Comparison of ENCODE assay signal across 25 mouse cellular contexts in the genomic region with DNA sequence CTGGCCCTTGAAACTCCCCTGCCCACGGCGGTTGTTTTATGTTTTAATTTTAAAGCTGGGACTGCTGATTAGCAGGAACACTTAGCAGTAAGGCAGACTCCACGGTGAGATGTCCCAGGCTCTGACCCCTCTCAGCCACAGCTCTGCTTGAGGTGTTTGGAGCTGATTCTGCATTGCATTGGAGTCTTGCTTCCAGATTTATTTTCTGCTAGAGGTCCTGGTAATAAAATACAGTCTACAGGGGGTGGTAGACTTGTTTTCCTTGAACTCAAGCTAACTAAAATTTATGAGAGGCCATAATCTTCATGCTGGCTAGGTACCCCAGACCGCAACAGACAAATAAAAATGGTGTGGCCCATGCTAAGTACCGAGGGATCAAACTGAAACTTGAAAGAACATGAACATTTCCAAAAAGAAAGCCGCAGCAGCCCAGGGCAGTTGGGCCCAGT.
DNase-seq lines count a peak whose midpoint lies in the region; ATAC-seq and TF ChIP-seq lines count a peak whose summit lies in the region.
"Had no signal": no experiment of that assay in that cellular context is flagged by ENCODE, and none has a peak within 500 bp of the region (broad histone marks: within the 10 kb centered on the region; RNA-seq: fewer than 3 reads in every experiment).

No protein-coding gene starts in this region.

- peak; percentile 25 for DNase-seq in embryo, embryonic 10.5 days (ENCODE audit: low spot score)
- no peak for DNase-seq in embryo, embryonic 9.5 days (ENCODE audit: extremely low spot score)
- no peak for DNase-seq in kidney, adult 2 months
- DNase-seq in kidney, postnatal 14 days, result no peak
- peak; percentile 80 for DNase-seq in forelimb bud, embryonic 11.5 days (ENCODE audit: low read depth, low spot score)
- peak; percentile 23 for DNase-seq in limb, embryonic 14.5 days (ENCODE audit: low spot score)
- DNase-seq in retina, postnatal 1 day, result no peak
- DNase-seq: cerebellum, adult 18-20 months; cerebellum, postnatal 14 days; gastrocnemius, postnatal 10 days; kidney, adult 18-20 months; liver, postnatal 0 days; thymus, postnatal 36 days had no signal

- H3K4me3 ChIP-seq in kidney, adult 2 months (ENCODE audit: insufficient read depth, low read depth, low read length), result no peak overlapping the region
- H3K4me3 ChIP-seq in limb, embryonic 14.5 days (replicated peaks; ENCODE audit: low read length), result no peak overlapping the region
- H3K4me3 ChIP-seq: embryonic facial prominence, embryonic 13.5 days; erythroblast, embryonic 14.5 days; forebrain, embryonic 13.5 days; hindbrain, embryonic 10.5 days; layer of hippocampus, adult 2 months; midbrain, embryonic 10.5 days; myocyte; stomach, embryonic 15.5 days had no signal

- H3K4me2 ChIP-seq in limb, embryonic 14.5 days (replicated peaks; ENCODE audit: low read depth, low read length, severe bottlenecking), result peak overlapping the region; percentile 21; the same call in 1 of the 2 replicates
- H3K4me2 ChIP-seq: embryonic facial prominence, embryonic 13.5 days; forebrain, embryonic 13.5 days; stomach, embryonic 15.5 days had no signal

- H3K27me3 ChIP-seq in kidney, adult 2 months (replicated peaks; ENCODE audit: control insufficient read depth, insufficient read depth, low read length), result no peaks in the 10 kb centered on the region
- no peaks in the 10 kb centered on the region for H3K27me3 ChIP-seq in limb, embryonic 14.5 days (ENCODE audit: control insufficient read depth, insufficient read depth, low read length)
- H3K27me3 ChIP-seq: embryonic facial prominence, embryonic 13.5 days; forebrain, embryonic 13.5 days; stomach, embryonic 15.5 days had no signal

- 35% methylated on average over 6 of the region's 6 CpGs for WGBS in kidney, adult 2 months
- 14% methylated on average over 6 of the region's 6 CpGs for WGBS in limb, embryonic 14.5 days

- no peak overlapping the region for H3K9ac ChIP-seq in limb, embryonic 14.5 days (ENCODE audit: low read depth, low read length, severe bottlenecking)
- H3K9ac ChIP-seq: embryonic facial prominence, embryonic 13.5 days; forebrain, embryonic 13.5 days; liver, postnatal 0 days; stomach, embryonic 15.5 days had no signal

- no peak for TF ChIP-seq POLR2A in kidney, adult 2 months (IDR thresholded peaks at IDR 0.05; ENCODE audit: low read depth, low read length)
- no peak for TF ChIP-seq POLR2A in limb, embryonic 14.5 days (IDR thresholded peaks at IDR 0.05; ENCODE audit: borderline replicate concordance, extremely low read depth, insufficient read depth, insufficient read length)

- ATAC-seq in limb, embryonic 14.5 days (ENCODE audit: low FRiP score, low read depth), result peak; percentile 72
- ATAC-seq: forebrain, embryonic 13.5 days; hindbrain, embryonic 16.5 days; liver, postnatal 0 days; lung, postnatal 0 days; midbrain, embryonic 16.5 days had no signal

- TF ChIP-seq CTCF in kidney, adult 2 months (conservative IDR thresholded peaks at IDR 0.05; ENCODE audit: insufficient read depth, insufficient read length, low read depth, low read length), result no peak

- H3K36me3 ChIP-seq in kidney, adult 2 months (ENCODE audit: control insufficient read depth, insufficient read depth, low read length), result no peaks in the 10 kb centered on the region
- no peaks in the 10 kb centered on the region for H3K36me3 ChIP-seq in limb, embryonic 14.5 days (ENCODE audit: control insufficient read depth, insufficient read depth, low read length)
- H3K36me3 ChIP-seq: embryonic facial prominence, embryonic 13.5 days; hindbrain, embryonic 10.5 days; midbrain, embryonic 10.5 days; stomach, embryonic 15.5 days had no signal

- H3K4me1 ChIP-seq in kidney, adult 2 months (ENCODE audit: control insufficient read depth, insufficient read depth, low read length), result peaks cover 15% of the 10 kb centered on the region
- peaks cover 26% of the 10 kb centered on the region for H3K4me1 ChIP-seq in limb, embryonic 14.5 days (ENCODE audit: control insufficient read depth, insufficient read depth, low read length)
- H3K4me1 ChIP-seq: forebrain, embryonic 13.5 days had no signal

- no peaks in the 10 kb centered on the region for H3K9me3 ChIP-seq in limb, embryonic 14.5 days (ENCODE audit: control insufficient read depth, low read length)
- H3K9me3 ChIP-seq: embryonic facial prominence, embryonic 13.5 days; forebrain, embryonic 13.5 days; hindbrain, embryonic 10.5 days; stomach, embryonic 15.5 days had no signal

- H3K27ac ChIP-seq in kidney, adult 2 months (ENCODE audit: insufficient read depth, low read depth, low read length), result 0 out of 2 replicates have a peak overlapping the region, but pooled peaks have one; percentile 13
- no peak overlapping the region for H3K27ac ChIP-seq in limb, embryonic 14.5 days (replicated peaks; ENCODE audit: low read depth, low read length)
- H3K27ac ChIP-seq: embryonic facial prominence, embryonic 13.5 days; forebrain, embryonic 13.5 days; hindbrain, embryonic 10.5 days; layer of hippocampus, adult 2 months; macrophage; midbrain, embryonic 10.5 days; stomach, embryonic 15.5 days had no signal

Comparison
In these comparisons a context has a peak if more than half of its experiments do, and no peak if none do; other contexts are left out.
1. DNase-seq: peak in embryo, embryonic 10.5 days (single experiment), forelimb bud, embryonic 11.5 days (single experiment) and limb, embryonic 14.5 days (single experiment); none in embryo, embryonic 9.5 days (single experiment), kidney, adult 2 months (single experiment), kidney, postnatal 14 days (single experiment) and retina, postnatal 1 day (single experiment).